Mouse (Mus musculus): ENCODE data around the gene Cryz.

Gene Cryz

DNA sequence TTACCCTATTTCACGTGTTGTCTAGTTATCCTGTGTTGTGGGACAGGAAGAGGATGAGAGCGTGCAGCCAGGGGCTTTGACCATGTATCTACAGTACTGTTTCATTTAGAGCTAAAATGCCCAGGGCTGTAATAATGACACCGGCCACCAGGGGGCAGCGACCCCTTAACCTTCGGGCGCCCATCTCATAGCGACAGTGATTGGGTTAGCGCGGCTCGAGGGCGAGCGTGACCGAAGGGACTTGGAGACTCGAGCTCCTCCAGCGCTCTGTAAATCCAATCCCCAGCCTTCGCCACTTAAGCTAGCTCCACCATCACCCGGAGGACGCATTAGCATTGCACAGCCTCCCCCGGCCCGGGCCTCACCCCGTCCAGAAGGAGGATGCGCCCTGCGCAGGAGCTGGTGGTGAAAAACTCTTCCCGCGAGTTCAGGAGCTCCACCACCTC is at the start of gene Cryz:
Gene Cryz (plus strand): TSS at position 224 of the 446 bp plus-strand sequence.
- peak; percentile 94 to 95 for DNase-seq (ENCODE audit: low spot score in 2 of 2)

DNA sequence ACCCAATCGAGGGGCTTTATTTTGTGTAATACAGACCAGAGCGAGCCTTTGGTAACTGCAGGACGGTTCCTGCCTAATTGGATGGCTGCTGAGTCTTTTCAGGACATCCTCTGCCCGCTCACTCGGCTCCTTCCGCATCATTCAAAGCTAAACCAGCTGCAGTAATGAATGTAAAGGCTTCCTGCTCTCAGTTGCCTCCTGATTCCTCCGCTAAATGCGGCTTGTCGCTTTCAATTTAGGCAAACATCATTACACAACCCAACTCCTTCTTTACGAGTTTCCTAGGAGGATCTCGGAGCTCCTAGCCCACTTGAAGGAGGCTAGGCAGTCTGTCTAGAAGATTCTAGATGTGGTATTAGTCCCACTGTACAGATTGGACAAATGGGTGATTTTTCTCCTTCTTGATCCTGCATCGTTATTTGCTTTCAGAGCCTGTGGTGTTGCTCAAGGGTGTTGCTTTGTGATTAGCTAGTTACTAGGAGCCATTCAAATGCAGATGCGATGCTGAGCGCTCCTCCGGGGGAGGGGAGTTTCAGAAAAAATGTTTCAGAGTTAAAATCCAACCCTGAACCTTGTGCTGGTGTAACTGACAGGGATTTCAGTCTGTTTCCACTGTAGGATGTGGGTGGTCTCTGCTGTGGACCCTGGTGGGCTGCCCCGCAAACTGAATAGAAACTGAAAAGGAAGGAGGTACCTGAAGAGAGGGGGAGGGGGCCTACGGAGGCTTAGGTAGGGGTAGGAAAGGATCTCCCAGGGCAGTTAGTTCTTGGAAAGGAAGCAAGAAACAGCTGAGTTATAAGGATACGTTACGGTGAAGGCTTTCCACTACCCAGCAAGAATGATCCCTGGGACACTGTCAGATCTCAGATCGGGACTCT is 48.7 kb upstream of the Cryz start:
- no peak for DNase-seq (ENCODE audit: low spot score in 2 of 2)

DNA sequence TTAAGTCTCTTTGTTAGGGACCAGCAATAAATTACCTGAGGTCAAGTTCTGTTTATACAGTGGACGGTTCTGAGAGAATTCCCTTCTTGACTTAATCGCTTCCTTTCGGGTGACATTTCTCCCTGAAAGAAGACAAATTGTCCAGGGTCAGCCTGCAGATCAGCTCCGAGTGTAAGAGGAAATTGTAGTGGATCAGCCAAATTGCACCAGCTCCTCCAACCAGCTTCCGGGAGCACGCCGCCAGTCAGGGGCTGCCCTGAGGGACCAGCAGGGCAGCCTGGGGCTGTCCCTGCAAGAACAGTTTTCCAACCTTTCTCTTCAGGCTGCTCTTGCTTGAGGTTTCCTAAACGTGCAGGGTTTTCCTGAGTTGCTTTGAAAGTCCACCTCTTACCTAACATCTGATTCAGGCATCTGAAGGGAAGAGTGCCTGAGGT is 47.6 kb upstream of the Cryz start:
- no peak for DNase-seq (ENCODE audit: low spot score in 2 of 2)

DNA sequence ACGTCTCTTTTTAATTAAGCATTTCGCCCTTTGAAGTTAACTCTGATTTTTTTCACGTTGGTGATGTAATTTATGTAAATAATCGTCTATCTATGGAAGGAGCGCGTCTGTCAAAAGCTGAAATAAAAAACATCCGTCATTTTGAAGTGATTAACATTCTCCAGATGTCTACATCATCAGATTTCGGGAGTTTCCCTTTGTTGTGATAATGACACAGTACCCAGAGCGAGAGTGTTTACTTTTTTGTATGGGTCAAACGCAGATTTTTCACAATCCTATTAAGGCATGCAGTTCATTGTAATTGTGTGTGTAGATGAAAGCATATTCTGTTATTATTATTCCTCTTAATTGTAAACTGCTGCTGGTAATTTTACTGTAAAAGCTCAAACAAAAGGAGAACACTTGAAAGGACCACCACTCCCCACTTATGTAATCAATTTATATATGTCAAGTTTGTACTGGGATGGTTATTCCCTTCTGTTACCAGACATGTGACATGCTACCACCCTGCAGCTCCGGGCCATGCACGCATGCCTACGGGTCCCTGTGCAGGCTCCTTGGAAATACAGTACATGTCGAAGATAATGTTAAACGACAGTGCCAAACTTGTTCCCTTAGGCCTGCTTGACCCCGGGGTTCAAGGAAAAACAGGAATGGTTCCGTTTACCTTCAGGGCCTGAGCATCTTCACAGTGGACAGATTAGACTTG is 46.0 kb upstream of the Cryz start:
- no peak for DNase-seq (ENCODE audit: low spot score in 2 of 2)

DNA sequence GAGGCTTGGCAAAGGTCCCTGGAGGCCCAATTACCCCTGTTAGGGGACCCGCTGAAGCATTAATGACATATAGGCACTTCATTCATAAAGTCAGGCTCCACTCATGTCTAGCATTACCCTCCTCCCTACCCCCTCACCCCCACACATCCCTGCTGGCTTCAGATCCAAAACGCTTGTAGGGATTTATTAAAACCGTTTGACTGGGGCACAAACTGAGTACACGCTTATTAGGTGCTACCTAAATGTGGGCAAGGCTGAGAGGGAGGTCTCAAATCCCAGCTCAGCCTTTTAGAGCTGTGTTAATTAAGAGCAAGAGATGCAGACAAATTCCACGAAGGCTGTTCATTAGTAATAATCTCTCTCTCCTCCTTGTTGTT is 45.5 kb upstream of the Cryz start:
- no peak for DNase-seq (ENCODE audit: low spot score in 2 of 2)

DNA sequence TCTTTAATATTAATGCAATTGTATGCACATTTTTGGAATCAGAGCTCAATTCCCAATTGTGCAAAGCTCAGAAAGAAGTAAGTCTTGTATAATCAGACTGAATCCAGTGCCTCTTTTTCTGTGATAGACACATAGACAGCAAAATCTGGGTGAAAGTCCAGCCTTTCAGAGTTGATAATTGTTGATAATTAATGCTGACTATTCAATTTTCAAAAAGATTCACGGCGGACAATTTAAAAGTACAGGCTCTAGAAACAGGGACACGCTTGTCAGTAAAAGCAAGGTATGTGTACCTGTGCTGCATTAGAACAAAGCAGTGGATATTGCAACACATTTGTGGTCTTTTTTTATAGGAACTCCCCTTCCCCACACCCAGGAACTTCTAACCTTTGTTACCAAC is 34.3 kb upstream of the Cryz start:
- DNase-seq (ENCODE audit: low spot score in 2 of 2): no peak

DNA sequence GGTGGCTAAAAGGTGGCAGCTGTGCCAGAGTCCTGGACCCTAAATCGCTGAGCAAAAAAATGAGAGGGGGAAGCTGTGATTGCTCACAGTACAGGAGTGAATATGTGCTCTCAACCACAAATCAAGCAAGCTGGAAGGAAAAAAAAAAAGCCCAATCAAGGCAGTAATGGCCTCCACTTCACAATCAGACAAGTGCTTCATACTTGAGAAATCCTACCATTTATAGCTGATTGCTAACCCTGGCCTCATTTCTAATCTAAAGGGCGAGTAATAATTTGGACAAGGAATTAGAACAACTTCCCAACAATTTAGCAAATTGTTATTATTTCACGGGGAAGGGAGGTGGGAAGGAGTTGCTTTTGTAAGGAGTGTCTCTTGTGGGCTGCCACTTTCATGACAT is 31.1 kb upstream of the Cryz start:
- DNase-seq (ENCODE audit: low spot score in 2 of 2): no peak

DNA sequence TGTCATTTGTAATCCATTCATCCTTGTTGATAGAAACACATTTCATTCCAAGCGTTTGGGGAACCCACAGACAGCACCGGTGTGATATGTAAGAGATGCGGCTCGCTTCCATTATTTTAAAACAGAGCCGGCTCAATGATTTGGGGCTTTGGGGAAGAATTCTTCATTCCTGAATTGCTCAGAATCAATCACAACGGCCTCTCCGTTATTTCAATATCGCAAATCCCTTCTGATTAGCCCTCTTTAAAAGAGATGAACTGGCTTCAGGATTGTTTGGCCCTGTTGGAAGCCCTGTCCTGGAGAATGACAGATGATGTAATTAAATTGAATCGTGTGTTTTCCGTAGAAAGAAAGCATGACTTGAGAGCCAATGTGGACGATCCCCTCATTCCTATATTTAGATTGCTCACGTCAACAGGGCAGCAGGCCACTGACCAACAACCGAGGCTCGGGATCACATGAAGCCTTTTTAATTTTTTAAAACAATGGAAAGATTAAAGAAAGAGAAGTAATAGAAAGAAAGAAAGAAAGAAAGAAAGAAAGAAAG is 26.4 kb upstream of the Cryz start:
- no peak for DNase-seq (ENCODE audit: low spot score in 2 of 2)

DNA sequence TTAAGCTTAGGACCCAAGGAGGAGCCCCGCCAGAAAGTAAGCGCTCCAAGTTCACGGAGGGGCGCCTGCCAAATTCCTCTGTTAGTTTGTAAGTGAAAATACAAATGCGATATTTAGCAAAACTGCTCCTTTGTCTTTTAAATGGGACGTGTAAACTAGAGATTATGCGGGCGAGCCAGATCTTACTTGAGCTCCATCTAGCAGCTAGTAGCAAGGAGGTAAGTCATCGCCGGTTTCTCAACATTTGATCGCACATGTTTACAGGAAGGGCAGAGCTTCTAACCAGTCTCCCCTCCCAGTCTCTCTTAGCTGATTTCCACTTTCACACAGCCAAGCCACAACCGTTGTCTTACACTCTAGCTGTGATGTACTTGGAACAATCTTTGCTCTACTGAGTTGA is 25.7 kb upstream of the Cryz start:
- no peak for DNase-seq (ENCODE audit: low spot score in 2 of 2)

DNA sequence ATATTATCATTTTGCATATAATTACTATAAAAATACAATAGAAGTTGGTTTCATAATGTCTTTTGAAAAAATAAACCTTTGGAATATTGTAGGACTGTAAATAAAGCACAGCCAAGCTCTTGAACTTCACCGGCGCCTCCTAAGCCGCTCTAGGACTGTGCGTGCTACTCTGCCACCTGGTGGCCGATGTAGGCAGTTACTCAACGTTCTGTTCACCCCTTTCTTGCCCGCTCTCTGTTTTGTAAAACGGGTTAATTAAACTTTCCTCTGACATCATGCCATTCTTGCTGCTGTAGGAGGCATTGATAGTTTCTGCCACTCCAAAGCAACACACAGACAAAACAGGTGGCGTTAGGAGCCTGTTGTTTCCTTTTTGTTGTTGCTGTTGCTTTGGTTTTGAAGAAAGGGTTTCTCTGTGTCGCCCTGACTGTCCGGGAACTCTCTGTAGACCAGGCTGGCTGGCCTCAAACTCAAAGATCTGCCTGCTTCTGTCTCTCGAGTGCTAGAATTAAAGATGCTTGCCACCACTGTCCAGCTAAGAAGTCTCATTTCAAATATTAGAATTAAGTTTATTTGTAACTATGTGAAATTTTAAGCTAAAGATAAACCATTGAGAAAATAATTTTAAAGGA is 24.1 kb upstream of the Cryz start:
- DNase-seq (ENCODE audit: low spot score in 2 of 2): peak; percentile 33 to 64

DNA sequence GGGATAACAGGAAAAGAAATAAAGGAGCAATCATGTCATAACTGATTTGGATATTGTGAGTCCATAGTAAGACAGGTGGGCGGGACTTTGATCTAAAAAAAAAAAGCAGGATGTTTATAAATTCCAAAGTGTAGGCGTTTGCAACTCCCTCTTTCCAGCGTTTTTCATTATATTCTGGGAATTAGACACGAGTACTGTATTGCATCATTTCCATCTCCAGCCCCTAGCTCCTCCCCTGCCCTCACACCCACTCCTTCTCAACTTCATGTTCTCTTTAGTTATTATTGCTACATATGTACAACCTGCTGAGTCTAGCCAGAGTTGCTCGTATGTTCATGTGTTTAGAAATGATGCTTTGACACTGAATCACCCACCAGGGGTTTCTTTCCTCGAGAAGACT is 22.8 kb upstream of the Cryz start:
- DNase-seq (ENCODE audit: low spot score in 2 of 2): no peak

DNA sequence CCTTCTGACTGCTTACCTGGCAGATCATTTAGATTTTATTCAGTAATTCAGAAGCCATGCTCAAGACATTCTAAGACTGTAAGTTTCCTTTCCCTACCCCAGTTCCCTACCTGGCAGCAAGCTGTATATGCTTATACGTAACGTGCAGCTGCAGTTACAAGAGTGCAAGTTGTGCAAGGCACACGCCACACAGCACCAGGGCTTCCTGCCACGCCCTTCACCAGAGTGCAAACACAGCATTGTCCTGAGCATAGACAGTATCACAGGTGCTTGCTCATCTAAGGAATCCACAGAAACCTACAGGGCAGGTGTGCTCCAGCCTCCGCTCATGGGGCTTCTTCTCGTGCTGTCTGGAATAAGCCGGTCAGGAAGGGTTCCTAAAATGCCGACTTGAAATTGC is 18.6 kb upstream of the Cryz start:
- DNase-seq (ENCODE audit: low spot score in 2 of 2): no peak

DNA sequence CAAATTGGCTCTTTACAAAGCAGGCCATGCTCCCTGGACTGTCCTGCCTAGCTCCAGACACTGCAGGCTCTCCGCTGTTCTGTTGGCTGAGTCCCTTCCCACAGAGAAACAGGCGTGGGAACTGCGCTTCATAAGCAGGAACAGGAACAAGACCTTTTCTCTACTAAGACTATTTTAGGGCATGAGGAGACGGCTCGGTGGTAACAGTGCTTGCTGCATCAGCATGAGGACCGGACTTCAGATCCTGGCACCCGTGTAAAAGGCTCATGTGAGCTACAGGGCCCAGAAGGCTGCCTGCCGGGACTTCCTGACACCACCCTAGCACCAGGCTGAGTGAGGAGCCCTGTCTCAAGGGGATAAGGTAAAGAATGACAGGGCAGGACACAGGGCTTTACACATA is 12.2 kb upstream of the Cryz start:
- no peak for DNase-seq (ENCODE audit: low spot score in 2 of 2)

DNA sequence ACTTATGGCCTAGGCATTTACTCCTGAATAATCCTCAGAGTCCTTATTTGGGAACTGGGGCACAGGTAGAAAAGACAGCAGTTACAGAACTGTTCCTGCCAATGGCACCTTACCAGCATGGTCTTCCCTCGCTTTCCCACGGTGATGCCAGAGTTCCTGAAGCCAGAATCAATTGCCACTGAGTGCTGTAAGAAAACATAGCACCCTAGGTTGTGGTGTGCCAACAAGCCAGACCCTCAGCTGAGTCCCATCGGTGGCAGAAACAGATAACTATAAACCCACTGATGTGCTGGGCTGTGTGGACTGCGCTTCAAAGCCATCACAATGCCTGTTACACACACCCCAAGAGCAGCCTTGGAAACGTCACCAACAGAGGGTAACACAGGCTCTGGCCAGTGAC is 5.5 kb upstream of the Cryz start:
- no peak for DNase-seq (ENCODE audit: low spot score in 2 of 2)

DNA sequence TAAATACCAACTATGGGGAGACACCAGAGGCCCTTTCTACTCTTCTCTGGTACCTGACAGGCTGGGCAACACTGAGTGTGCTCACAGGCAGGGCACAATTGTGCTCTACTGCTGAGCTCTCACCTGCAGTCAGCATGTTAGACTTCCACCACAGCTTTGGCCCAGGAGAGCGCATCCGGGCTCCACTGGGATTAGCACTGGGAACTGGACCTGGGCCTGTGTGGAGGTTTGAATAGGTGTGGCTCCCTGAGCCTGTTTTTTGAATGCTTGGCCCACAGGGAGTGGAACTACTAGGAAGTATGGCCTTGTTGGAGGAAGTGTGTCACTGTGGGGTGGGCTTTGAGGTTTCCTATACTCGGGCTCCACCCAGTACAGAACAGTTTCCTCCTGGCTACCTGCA is 4.9 kb upstream of the Cryz start:
- DNase-seq (ENCODE audit: low spot score in 2 of 2): no peak

DNA sequence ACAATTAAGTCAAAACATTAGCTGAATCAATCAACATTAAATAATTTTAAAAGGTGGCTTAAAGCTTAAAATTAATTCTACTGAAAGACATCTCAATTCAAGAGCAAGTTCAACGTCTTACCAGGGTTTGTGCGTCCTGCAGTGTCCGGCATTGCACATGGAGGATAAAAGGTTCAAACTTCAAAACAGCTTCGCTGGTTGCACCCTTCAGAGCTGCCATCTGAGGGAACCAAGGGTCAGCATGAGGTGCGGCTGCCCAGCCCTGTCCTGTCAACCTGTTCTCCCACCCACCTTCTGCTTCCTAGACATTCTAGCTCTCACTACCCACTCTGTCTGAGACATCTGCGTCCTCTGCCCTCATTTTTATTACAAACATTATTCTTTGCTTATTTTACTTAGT is 2.9 kb upstream of the Cryz start:
- no peak for DNase-seq (ENCODE audit: low spot score in 2 of 2)

DNA sequence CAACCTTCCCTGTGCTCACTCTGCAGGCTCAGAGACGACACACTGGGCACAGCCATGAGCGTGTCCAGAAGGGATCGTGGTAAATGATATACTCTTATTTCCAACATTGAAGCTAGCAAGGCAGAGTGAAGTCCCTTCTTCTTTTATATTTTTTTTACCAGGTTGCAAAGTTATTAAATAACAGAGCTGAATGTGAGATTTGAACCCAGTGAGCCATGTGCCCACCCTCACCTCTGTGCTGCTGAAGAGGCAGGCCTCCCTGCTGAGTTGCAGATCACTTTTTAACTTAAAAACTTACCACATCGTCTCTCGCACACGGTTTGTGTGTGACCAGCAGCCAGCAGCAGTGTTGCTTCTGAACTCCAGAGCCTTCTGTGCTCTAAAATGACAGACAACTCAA is 2.4 kb upstream of the Cryz start:
- DNase-seq (ENCODE audit: low spot score in 2 of 2): no peak

DNA sequence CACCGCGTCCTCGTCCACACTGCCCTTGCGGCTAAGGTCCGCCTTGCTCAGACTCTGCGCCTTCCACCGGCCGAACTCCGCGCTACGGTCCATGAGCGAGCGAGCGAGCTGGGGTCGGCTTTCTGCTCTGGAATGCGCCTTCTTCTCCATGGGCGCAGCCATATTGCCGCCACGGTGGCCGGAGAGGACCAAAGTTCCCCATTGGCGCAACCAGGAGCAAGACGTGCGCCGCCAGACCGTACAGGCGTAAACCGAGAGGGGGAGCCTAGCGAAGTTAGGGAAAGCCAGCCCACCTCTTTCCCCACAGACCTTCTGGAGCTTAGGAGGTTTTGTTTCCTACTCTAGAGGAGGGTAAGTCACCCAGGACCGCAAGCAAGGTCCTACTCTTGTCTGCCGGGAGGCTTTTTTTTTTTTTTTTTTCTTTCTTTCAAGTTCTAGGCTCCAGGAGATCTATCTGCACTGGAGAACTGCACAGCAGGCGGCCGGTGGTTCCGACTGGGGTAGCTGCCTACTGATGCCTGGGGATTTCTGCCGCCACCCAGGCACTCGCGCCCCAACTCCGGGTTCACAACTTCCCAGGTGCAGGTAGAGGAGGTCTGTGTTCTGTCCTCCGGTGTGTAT is 533 bp downstream of the Cryz start, which contains the start of gene Tyw3:
Gene Tyw3 (minus strand): TSS at position 171 of the 621 bp plus-strand sequence.
- peak; percentile 99 for DNase-seq (ENCODE audit: low spot score in 2 of 2)

DNA sequence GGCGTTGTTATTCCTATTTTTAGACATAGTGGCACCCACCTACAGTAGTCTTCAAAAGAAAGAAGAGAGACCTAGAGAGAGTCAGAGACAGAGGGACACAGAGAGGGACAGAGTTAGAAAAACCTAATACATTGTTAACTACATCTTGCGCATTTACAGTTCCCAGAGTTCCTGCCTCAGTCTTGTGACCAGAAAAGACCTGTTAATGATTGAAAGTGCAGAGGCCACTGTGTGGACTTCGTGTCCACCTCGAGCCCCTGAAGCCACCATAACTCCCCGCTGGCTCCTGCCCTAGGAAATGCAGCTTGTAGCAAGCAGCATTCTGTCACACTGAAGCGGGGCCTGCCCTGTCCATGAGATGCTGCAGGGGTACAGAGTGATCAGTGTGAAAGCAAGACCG is 1.1 kb downstream of the Cryz start:
- DNase-seq (ENCODE audit: low spot score in 2 of 2): no peak

DNA sequence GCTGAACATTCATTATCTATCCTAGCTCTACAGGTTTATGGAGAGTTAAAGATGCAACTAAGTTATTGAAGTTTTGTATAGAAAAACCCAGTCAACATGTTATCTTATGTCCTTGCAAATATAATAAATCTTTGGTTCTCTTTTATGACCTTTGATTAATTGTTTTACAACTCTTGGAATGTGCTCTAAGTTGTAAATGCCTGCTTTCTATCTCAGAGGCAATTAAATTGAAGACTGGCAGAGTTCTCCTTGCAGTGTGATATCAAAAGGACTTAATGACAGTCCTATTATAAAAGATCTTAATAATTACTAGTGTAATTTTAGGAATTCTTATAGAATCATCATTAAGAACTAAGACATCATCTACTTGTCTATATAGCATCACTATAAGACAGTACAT is 5.6 kb downstream of the Cryz start:
- no peak for DNase-seq (ENCODE audit: low spot score in 2 of 2)

DNA sequence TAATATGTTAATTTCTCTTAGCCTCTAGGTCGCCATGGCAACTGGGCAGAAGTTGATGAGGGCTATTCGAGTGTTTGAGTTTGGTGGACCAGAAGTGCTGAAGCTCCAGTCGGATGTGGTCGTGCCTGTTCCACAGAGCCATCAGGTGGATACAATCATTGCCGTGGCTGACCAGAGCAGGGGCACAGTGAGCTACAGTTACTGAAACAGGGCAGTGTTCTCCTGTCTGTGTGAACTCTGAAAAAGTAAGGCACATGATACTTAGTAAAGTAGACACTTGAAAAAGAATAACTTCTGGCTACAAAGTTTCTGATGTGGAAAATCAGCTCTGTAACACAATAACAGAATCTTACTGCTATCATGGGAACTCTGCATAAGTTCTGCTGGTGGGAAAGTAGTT is 8.4 kb downstream of the Cryz start:
- DNase-seq (ENCODE audit: low spot score in 2 of 2): no peak

DNA sequence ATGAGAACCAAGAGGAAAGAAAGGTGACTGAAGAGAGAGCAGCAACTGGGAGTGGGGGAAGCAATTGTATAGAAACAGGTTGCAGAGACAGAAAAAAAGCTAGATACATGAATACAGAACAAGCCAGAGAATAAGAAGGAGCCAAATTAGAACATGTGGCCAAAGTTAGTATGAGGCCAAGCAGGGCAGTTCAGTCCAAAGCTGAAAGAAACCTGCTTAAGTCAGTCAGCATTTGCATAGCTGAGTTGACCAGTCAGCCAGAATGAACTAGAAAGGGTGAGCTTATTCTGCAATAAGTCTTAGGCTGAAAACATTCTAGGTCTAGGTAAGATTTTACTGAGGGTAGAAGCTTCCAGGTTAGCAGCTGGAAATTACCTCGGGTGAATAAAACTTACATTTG is 11.4 kb downstream of the Cryz start:
- DNase-seq (ENCODE audit: low spot score in 2 of 2): no peak
